Comparison of ENCODE assay signal across 10 mouse cellular contexts in the genomic region with DNA sequence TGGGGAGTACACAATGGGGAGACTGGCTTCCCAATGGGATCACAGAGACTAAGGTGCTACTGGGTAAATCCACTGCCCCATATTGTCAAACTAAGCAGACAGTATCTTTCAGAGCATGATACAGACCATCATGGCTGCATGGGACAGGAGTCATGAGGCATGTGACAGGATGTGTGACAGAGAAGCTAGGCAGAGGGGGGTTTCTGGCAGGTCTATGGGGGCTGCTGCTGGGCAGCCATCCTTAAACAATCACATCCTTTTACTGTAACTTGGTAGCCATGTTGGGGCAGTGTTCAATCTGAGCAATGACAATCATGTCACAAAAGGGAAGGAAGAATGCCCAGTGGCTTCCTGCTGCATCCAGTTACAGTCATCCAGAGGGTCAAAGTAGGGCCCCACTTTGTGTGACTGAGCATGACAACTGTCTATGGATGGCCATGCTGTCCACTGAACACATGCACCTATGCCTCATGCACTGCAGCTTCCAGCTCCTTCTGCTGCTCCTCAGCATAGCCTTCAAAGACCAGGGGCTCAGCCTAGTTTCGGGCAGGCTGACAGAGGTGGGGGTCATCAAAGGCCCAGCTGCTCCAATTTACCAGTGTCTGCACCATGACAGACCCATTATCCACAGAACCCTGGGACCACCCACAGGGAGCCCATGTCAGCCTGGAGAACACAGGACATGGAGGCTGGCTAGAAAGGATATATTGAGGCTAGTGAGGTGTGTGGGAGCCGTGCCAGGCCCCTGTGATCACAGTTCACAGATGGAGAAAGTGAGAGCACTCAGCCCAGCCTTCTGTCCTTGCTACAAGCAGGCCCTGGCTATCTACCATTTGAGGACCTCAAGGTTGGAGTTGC. TPM values are rescaled to one million over a fixed set of nuclear protein-coding genes. Genes with fewer than 3 reads are reported as not detected.
DNase-seq lines count a peak whose midpoint lies in the region; ATAC-seq and TF ChIP-seq lines count a peak whose summit lies in the region.
"Had no signal": no experiment of that assay in that cellular context is flagged by ENCODE, and none has a peak within 500 bp of the region (broad histone marks: within the 10 kb centered on the region; RNA-seq: fewer than 3 reads in every experiment).

No protein-coding gene starts in this region.

- H3K4me1 ChIP-seq in forebrain, embryonic 14.5 days (ENCODE audit: control insufficient read depth, insufficient read depth, low read length): no peaks in the 10 kb centered on the region
- H3K4me1 ChIP-seq in forebrain, embryonic 12.5 days: peaks cover 19% of the 10 kb centered on the region; the same call in 1 of the 2 replicates
- H3K4me1 ChIP-seq in neural tube, embryonic 11.5 days (ENCODE audit: control insufficient read depth, insufficient read depth, low read length): peaks cover 6% of the 10 kb centered on the region; the same call in 1 of the 2 replicates
- H3K4me1 ChIP-seq: embryonic facial prominence, embryonic 12.5 days had no signal

- no peak overlapping the region for H3K4me2 ChIP-seq in forebrain, embryonic 14.5 days (ENCODE audit: low read length)
- no peak overlapping the region for H3K4me2 ChIP-seq in forebrain, embryonic 12.5 days
- H3K4me2 ChIP-seq in neural tube, embryonic 11.5 days (ENCODE audit: low read depth): no peak overlapping the region
- no peak overlapping the region for H3K4me2 ChIP-seq in myocyte (ENCODE audit: low read depth)
- H3K4me2 ChIP-seq: embryonic facial prominence, embryonic 12.5 days had no signal

- no peak overlapping the region for H3ac ChIP-seq in myocyte (ENCODE audit: control insufficient read depth, insufficient read length)

- peaks cover 32% of the 10 kb centered on the region for H3K36me3 ChIP-seq in forebrain, embryonic 14.5 days (ENCODE audit: control insufficient read depth, insufficient read depth, low read length)
- peaks cover 33% of the 10 kb centered on the region for H3K36me3 ChIP-seq in forebrain, embryonic 12.5 days (replicated peaks)
- H3K36me3 ChIP-seq in neural tube, embryonic 11.5 days (ENCODE audit: control insufficient read depth, insufficient read depth, low read length): peaks cover 12% of the 10 kb centered on the region
- no peaks in the 10 kb centered on the region for H3K36me3 ChIP-seq in myocyte (ENCODE audit: control insufficient read depth, insufficient read depth)

- no peaks in the 10 kb centered on the region for H3K9me3 ChIP-seq in forebrain, embryonic 14.5 days (replicated peaks; ENCODE audit: control insufficient read depth, low read length)
- H3K9me3 ChIP-seq in forebrain, embryonic 12.5 days: no peaks in the 10 kb centered on the region
- no peaks in the 10 kb centered on the region for H3K9me3 ChIP-seq in neural tube, embryonic 11.5 days (ENCODE audit: control insufficient read depth, low read length)
- H3K9me3 ChIP-seq: embryonic facial prominence, embryonic 12.5 days had no signal

- no peaks in the 10 kb centered on the region for H3K27me3 ChIP-seq in forebrain, embryonic 14.5 days (replicated peaks; ENCODE audit: control insufficient read depth, insufficient read depth, low read length)
- no peaks in the 10 kb centered on the region for H3K27me3 ChIP-seq in forebrain, embryonic 12.5 days
- no peaks in the 10 kb centered on the region for H3K27me3 ChIP-seq in neural tube, embryonic 11.5 days (ENCODE audit: control insufficient read depth, insufficient read depth, low read length)
- no peaks in the 10 kb centered on the region for H3K27me3 ChIP-seq in myocyte (ENCODE audit: control insufficient read depth, insufficient read depth, insufficient read length)
- H3K27me3 ChIP-seq: embryonic facial prominence, embryonic 12.5 days had no signal

- H3K4me3 ChIP-seq in forebrain, embryonic 14.5 days (ENCODE audit: low read depth, low read length): no peak overlapping the region
- no peak overlapping the region for H3K4me3 ChIP-seq in forebrain, embryonic 12.5 days (replicated peaks)
- H3K4me3 ChIP-seq in neural tube, embryonic 11.5 days (ENCODE audit: low read depth, low read length): no peak overlapping the region
- H3K4me3 ChIP-seq in myocyte: no peak overlapping the region
- H3K4me3 ChIP-seq: embryonic facial prominence, embryonic 12.5 days had no signal

- no peak for TF ChIP-seq POLR2A in myocyte (IDR thresholded peaks at IDR 0.05; ENCODE audit: insufficient read length, low read depth)

- H3K9ac ChIP-seq in forebrain, embryonic 14.5 days (ENCODE audit: low read length): no peak overlapping the region
- H3K9ac ChIP-seq in forebrain, embryonic 12.5 days: no peak overlapping the region
- H3K9ac ChIP-seq in neural tube, embryonic 11.5 days (ENCODE audit: low read length): no peak overlapping the region
- H3K9ac ChIP-seq: embryonic facial prominence, embryonic 12.5 days; liver, embryonic 14.5 days had no signal

- ATAC-seq in forebrain, embryonic 14.5 days: no peak
- ATAC-seq in forebrain, embryonic 12.5 days (ENCODE audit: low FRiP score): no peak; the same call in 1 of the 2 replicates
- ATAC-seq in neural tube, embryonic 11.5 days (ENCODE audit: insufficient read depth, low FRiP score, low TSS enrichment): 0 out of 2 replicates have a peak, but pooled peaks have one; percentile 3
- no peak for ATAC-seq in frontal cortex, adult (ENCODE audit: low TSS enrichment)

- DNase-seq in forebrain, embryonic 14.5 days (ENCODE audit: low spot score): no peak
- DNase-seq in neural tube, embryonic 11.5 days (ENCODE audit: low spot score): no peak
- no peak for DNase-seq in neural tube, embryonic 10.5 days (ENCODE audit: extremely low spot score, low spot score)
- DNase-seq in cerebellum, adult 8-10 months: peak; percentile 70
- DNase-seq in urinary bladder, postnatal 10 days (ENCODE audit: low spot score): no peak

- 64% methylated on average over 2 of the region's 2 CpGs for WGBS in forebrain, embryonic 14.5 days
- 82% methylated on average over 2 of the region's 2 CpGs for WGBS in forebrain, embryonic 12.5 days
- WGBS in neural tube, embryonic 11.5 days: 72% methylated on average over 2 of the region's 2 CpGs

- peaks cover 67% of the 10 kb centered on the region for H3K79me2 ChIP-seq in myocyte (ENCODE audit: control insufficient read depth, insufficient read depth)

- 0 out of 2 replicates have a peak overlapping the region, but pooled peaks have one; percentile 10 for H3K27ac ChIP-seq in forebrain, embryonic 14.5 days (ENCODE audit: low read depth, low read length)
- H3K27ac ChIP-seq in forebrain, embryonic 12.5 days: no peak overlapping the region
- H3K27ac ChIP-seq in neural tube, embryonic 11.5 days (ENCODE audit: low read depth, low read length): no peak overlapping the region
- H3K27ac ChIP-seq: liver, embryonic 14.5 days had no signal

TF ChIP-seq in myocyte, 11 proteins besides CTCF, POLR2A, EP300 and RAD21:
- no peak for TF ChIP-seq USF1 (IDR thresholded peaks at IDR 0.05; ENCODE audit: low read depth)
- no peak for TF ChIP-seq MAX (IDR thresholded peaks at IDR 0.05; ENCODE audit: low read depth)
- peak; percentile 27 for TF ChIP-seq POLR2AphosphoS2 (IDR thresholded peaks at IDR 0.05; ENCODE audit: insufficient read length, low read depth)
- no peak for TF ChIP-seq TCF3 (IDR thresholded peaks at IDR 0.05; ENCODE audit: insufficient read length, low read depth)
- TF ChIP-seq MYOG (IDR thresholded peaks at IDR 0.05; ENCODE audit: control insufficient read depth in 1 of 3, insufficient read depth in 1 of 3, insufficient read length in 2 of 3, low read depth in 2 of 3): no peak
- TF ChIP-seq MYOD1 (IDR thresholded peaks at IDR 0.05; ENCODE audit: control insufficient read depth in 1 of 3, insufficient read length in 2 of 3, low read depth in 2 of 3): no peak

RNA-seq across cellular contexts. Expression of a gene that starts 14.1 kb away (rescaled TPM):
- 96.0 and 113 TPM in 2 replicates for polyA plus RNA-seq in forebrain, embryonic 14.5 days (2014; fragmentation: Nextera tagmentation; extraction: Ambion mirVana)
- 130 and 135 TPM in 2 replicates for polyA plus RNA-seq in forebrain, embryonic 12.5 days (2016; fragmentation: Nextera tagmentation; extraction: Ambion mirVana)
- 122 and 125 TPM in 2 replicates for polyA plus RNA-seq in neural tube, embryonic 11.5 days (2014; fragmentation: Nextera tagmentation; extraction: Ambion mirVana)
- 66.9 TPM for polyA plus RNA-seq in myocyte (2012; fragmentation: generic; extraction: Trizol)

RNA-seq across cellular contexts. Expression of a gene that starts 16.8 kb away (rescaled TPM):
- 170 TPM in 2 replicates for polyA plus RNA-seq in forebrain, embryonic 14.5 days (2014; fragmentation: Nextera tagmentation; extraction: Ambion mirVana)
- 184 and 186 TPM in 2 replicates for polyA plus RNA-seq in forebrain, embryonic 12.5 days (2016; fragmentation: Nextera tagmentation; extraction: Ambion mirVana)
- 157 and 176 TPM in 2 replicates for polyA plus RNA-seq in neural tube, embryonic 11.5 days (2014; fragmentation: Nextera tagmentation; extraction: Ambion mirVana)
- polyA plus RNA-seq in myocyte (2012; fragmentation: generic; extraction: Trizol): 92.1 TPM

RNA-seq across cellular contexts. Expression of a gene that starts 17.0 kb away (rescaled TPM):
- 4.7 and 5.0 TPM in 2 replicates for polyA plus RNA-seq in forebrain, embryonic 14.5 days (2014; fragmentation: Nextera tagmentation; extraction: Ambion mirVana)
- 4.2 and 4.6 TPM in 2 replicates for polyA plus RNA-seq in forebrain, embryonic 12.5 days (2016; fragmentation: Nextera tagmentation; extraction: Ambion mirVana)
- 5.4 and 6.3 TPM in 2 replicates for polyA plus RNA-seq in neural tube, embryonic 11.5 days (2014; fragmentation: Nextera tagmentation; extraction: Ambion mirVana)
- 0.46 TPM for polyA plus RNA-seq in myocyte (2012; fragmentation: generic; extraction: Trizol)

RNA-seq across cellular contexts. Expression of a gene that starts 17.9 kb away (rescaled TPM):
- polyA plus RNA-seq in forebrain, embryonic 14.5 days (2014; fragmentation: Nextera tagmentation; extraction: Ambion mirVana): 6.8 and 6.9 TPM in 2 replicates
- polyA plus RNA-seq in forebrain, embryonic 12.5 days (2016; fragmentation: Nextera tagmentation; extraction: Ambion mirVana): 39.1 and 43.4 TPM in 2 replicates
- 23.5 and 25.0 TPM in 2 replicates for polyA plus RNA-seq in neural tube, embryonic 11.5 days (2014; fragmentation: Nextera tagmentation; extraction: Ambion mirVana)
- 8.0 TPM for polyA plus RNA-seq in myocyte (2012; fragmentation: generic; extraction: Trizol)

RNA-seq across cellular contexts. Expression of a gene that starts 36.1 kb away (rescaled TPM):
- polyA plus RNA-seq in forebrain, embryonic 14.5 days (2014; fragmentation: Nextera tagmentation; extraction: Ambion mirVana): 106 and 121 TPM in 2 replicates
- polyA plus RNA-seq in forebrain, embryonic 12.5 days (2016; fragmentation: Nextera tagmentation; extraction: Ambion mirVana): 79.7 and 82.4 TPM in 2 replicates
- polyA plus RNA-seq in neural tube, embryonic 11.5 days (2014; fragmentation: Nextera tagmentation; extraction: Ambion mirVana): 68.3 and 86.8 TPM in 2 replicates
- polyA plus RNA-seq in myocyte (2012; fragmentation: generic; extraction: Trizol): 0.36 TPM
